Mouse (Mus musculus) testis, adult 2 months (tissue): ENCODE measurements around the gene 4930564D02Rik.

ENCODE experiments used
- CTCF ChIP-seq: fragments of 200-500 bp; IDR thresholded peaks from 2 replicates; pipeline ENCODE4 v1.5.1; 2012; ENCODE audit warnings: low read depth, mild to moderate bottlenecking, inconsistent platforms, low read length, moderate library complexity; ENCODE audit not compliant: control insufficient read depth, insufficient read depth, insufficient replicate concordance
- POLR2A ChIP-seq: fragments of 200-500 bp; IDR thresholded peaks from 2 replicates; pipeline ENCODE4 v1.6.1; 2012; ENCODE audit warnings: low read depth, mild to moderate bottlenecking, inconsistent platforms, low read length, moderate library complexity; ENCODE audit not compliant: control insufficient read depth

DNA sequence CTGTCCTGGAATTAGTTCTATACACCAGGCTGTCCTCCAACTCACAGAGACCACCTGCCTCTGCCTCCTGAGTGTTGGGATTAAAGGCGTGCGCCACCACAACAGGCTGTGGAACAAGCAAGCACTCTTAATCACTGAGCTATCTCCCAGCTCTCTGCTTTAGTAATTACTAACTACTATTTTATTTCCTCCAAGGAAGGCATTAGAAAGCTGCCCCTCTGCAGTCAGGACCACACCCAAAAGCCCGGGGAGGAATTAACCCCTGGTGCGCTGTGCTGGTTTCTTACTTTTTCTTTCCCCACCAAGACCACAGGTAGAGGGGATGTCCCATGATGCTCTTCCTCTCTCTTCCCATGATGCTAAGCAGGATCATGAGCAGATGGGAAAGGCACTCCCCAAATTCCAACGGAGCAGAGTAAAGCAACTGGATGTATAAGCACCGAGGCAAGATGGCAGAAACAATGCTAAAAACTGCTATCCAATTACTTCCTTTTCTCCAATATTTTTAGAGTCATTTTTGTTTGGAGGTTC lies 29.3 kb upstream of the 4930564D02Rik start:
- TF ChIP-seq POLR2A (no peak), CTCF (no peak)
